Mouse (Mus musculus) C2C12 (cell line): ENCODE data around the gene Mef2d.

Source experiments
- CEBPB ChIP-seq: IDR thresholded peaks from one replicate; pipeline ENCODE4 v1.6.1; 2011; ENCODE audit warnings: low read depth, mild to moderate bottlenecking, control low read depth, moderate library complexity
- CTCF ChIP-seq: IDR thresholded peaks from one replicate; pipeline ENCODE4 v1.5.1; 2011; ENCODE audit not compliant: control insufficient read depth, insufficient read depth, insufficient read length
- USF1 ChIP-seq: IDR thresholded peaks from one replicate; pipeline ENCODE4 v1.6.1; 2011; ENCODE audit warnings: low read depth, mild to moderate bottlenecking, control low read depth, moderate library complexity

DNA sequence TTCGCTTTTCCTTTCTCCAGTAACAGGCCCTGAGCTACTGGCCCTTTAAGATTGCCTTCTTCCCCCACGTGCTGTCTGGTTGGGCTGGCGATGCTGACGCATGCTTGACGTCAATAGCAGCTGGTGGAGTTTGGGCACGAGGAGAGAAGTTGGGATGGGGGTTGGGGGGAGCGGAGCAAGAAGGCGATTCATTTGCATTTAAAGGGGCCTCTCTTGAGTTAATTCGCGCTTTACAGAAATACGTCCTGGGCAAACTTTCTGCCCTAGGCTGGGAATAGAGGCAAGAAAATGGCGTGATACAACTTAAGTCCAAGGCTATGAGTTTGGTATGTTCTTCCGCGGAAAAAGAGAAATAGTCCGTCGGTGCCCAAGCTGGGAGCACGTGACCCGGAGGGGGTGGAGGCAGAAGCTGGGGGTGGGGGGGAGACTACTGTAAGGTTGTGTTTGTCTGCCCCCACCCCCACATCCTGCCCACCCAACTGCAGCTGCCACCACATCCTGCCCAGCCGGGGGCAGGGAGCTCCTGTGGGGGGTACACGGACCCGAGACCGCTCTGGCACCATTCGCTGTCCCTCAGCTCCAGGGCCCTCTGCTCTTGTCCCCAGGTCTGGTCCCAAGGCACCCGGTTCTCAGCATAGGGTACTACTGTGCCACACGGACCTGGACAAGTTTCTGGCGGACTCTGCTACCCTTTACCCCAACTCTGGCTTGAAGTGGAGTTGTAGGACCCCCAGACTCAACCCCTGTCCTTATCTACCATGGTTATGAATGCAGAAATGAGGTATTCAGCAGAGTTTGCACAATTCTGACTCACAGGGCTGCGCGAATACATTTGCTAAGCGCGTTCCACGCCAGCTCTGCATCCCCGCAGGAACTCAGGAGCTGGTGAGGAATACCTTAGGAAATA lies 3.6 kb upstream of the Mef2d start:
- TF ChIP-seq CTCF (no peak), USF1 (peak; percentile 88), CEBPB (peak; percentile 51)
